Mouse (Mus musculus): Measurements from ENCODE around the gene Add2. TPM values are rescaled to one million over a fixed set of nuclear protein-coding genes. Genes with fewer than 3 reads are reported as not detected.
A peak's percentile ranks its signal among the peaks of the same experiment; 100 is the strongest.
"Not testable (repeated sequence)": the region's sequence is repeated elsewhere in the genome, so short reads cannot be mapped to it uniquely, and the experiment has no call there.

Gene Add2
- polyA plus RNA-seq, 1 experiment from 2014 or later: 6.7 TPM

GRCm38 (mm10) chr6:86014812-86015211 lies 13.7 kb upstream of the Add2 start:
- H3K9me3 ChIP-seq (ENCODE audit: control insufficient read depth, low read length); H3K9ac ChIP-seq (ENCODE audit: low read depth, low read length); H3K36me3 ChIP-seq (ENCODE audit: control insufficient read depth, insufficient read depth, low read length); DNase-seq (ENCODE audit: low spot score); H3K27ac ChIP-seq (replicated peaks; ENCODE audit: low read depth, low read length); H3K27me3 ChIP-seq (replicated peaks; ENCODE audit: control insufficient read depth, insufficient read depth, low read length); H3K4me1 ChIP-seq (ENCODE audit: control insufficient read depth, insufficient read depth, low read length); ATAC-seq (ENCODE audit: low read depth); H3K4me3 ChIP-seq (ENCODE audit: low read depth, low read length); H3K4me2 ChIP-seq (ENCODE audit: low read depth, low read length): not testable (repeated sequence)
- WGBS: 52% methylated on average over 5 of the region's 5 CpGs

- Histone ChIP-seq H3K9ac (ENCODE audit: low read depth, low read length) (no peak within 1 kb of the TSS), H3K4me3 (ENCODE audit: low read depth, low read length) (no peak within 1 kb of the TSS), H3K4me1 (ENCODE audit: control insufficient read depth, insufficient read depth, low read length) (no peaks in the 10 kb centered on the region), H3K27ac (replicated peaks; ENCODE audit: low read depth, low read length) (no peak within 1 kb of the TSS), H3K36me3 (ENCODE audit: control insufficient read depth, insufficient read depth, low read length) (no peaks in the 10 kb centered on the region), H3K4me2 (ENCODE audit: low read depth, low read length) (no peak within 1 kb of the TSS), H3K27me3 (replicated peaks; ENCODE audit: control insufficient read depth, insufficient read depth, low read length) (no peaks in the 10 kb centered on the region), H3K9me3 (ENCODE audit: control insufficient read depth, low read length) (no peaks in the 10 kb centered on the region)
- no peak for ATAC-seq (ENCODE audit: low read depth)
- WGBS: 80% methylated on average over 9 of the region's 9 CpGs
- DNase-seq (ENCODE audit: low spot score): no peak
These were observed 12.6 kb upstream of the Add2 start, which contains the start of gene Figla for GRCm38 (mm10) chr6:86015871-86016270. Gene Figla (plus strand): TSS chr6:86016171.

GRCm38 (mm10) chr6:86016793-86017350 lies 11.6 kb upstream of the Add2 start:
- no peak overlapping the region for H3K9ac ChIP-seq (ENCODE audit: low read depth, low read length)
- WGBS: 78% methylated on average over 22 of the region's 23 CpGs
- H3K27ac ChIP-seq (replicated peaks; ENCODE audit: low read depth, low read length): no peak overlapping the region
- no peaks in the 10 kb centered on the region for H3K9me3 ChIP-seq (ENCODE audit: control insufficient read depth, low read length)
- H3K4me1 ChIP-seq (ENCODE audit: control insufficient read depth, insufficient read depth, low read length): no peaks in the 10 kb centered on the region
- H3K36me3 ChIP-seq (ENCODE audit: control insufficient read depth, insufficient read depth, low read length): no peaks in the 10 kb centered on the region
- DNase-seq (ENCODE audit: low spot score) (no peak), ATAC-seq (ENCODE audit: low read depth) (no peak)
- no peak overlapping the region for H3K4me2 ChIP-seq (ENCODE audit: low read depth, low read length)
- no peaks in the 10 kb centered on the region for H3K27me3 ChIP-seq (replicated peaks; ENCODE audit: control insufficient read depth, insufficient read depth, low read length)
- no peak overlapping the region for H3K4me3 ChIP-seq (ENCODE audit: low read depth, low read length)

GRCm38 (mm10) chr6:86019415-86020237 lies 8.9 kb upstream of the Add2 start:
- DNase-seq (ENCODE audit: low spot score): no peak
- Histone ChIP-seq H3K4me2 (ENCODE audit: low read depth, low read length) (no peak overlapping the region), H3K4me3 (ENCODE audit: low read depth, low read length) (no peak overlapping the region), H3K9ac (ENCODE audit: low read depth, low read length) (no peak overlapping the region), H3K27ac (replicated peaks; ENCODE audit: low read depth, low read length) (no peak overlapping the region), H3K36me3 (ENCODE audit: control insufficient read depth, insufficient read depth, low read length) (no peaks in the 10 kb centered on the region), H3K27me3 (replicated peaks; ENCODE audit: control insufficient read depth, insufficient read depth, low read length) (no peaks in the 10 kb centered on the region), H3K4me1 (ENCODE audit: control insufficient read depth, insufficient read depth, low read length) (no peaks in the 10 kb centered on the region), H3K9me3 (ENCODE audit: control insufficient read depth, low read length) (no peaks in the 10 kb centered on the region)
- no peak for ATAC-seq (ENCODE audit: low read depth)
- WGBS: 72% methylated on average over 4 of the region's 4 CpGs

GRCm38 (mm10) chr6:86020948-86021347 lies 7.5 kb upstream of the Add2 start:
- DNase-seq (ENCODE audit: low spot score): no peak
- Histone ChIP-seq H3K9me3 (ENCODE audit: control insufficient read depth, low read length) (no peaks in the 10 kb centered on the region), H3K4me1 (ENCODE audit: control insufficient read depth, insufficient read depth, low read length) (no peaks in the 10 kb centered on the region)

GRCm38 (mm10) chr6:86026632-86027292 lies 1.7 kb upstream of the Add2 start:
- no peak overlapping the region for H3K9ac ChIP-seq (ENCODE audit: low read depth, low read length)
- 0 out of 2 replicates have a peak, but pooled peaks cover 4% of the 10 kb centered on the region for H3K4me1 ChIP-seq (ENCODE audit: control insufficient read depth, insufficient read depth, low read length)
- no peak overlapping the region for H3K4me3 ChIP-seq (ENCODE audit: low read depth, low read length)
- WGBS: 80% methylated on average over 8 of the region's 8 CpGs
- no peak overlapping the region for H3K27ac ChIP-seq (replicated peaks; ENCODE audit: low read depth, low read length)
- H3K9me3 ChIP-seq (ENCODE audit: control insufficient read depth, low read length): no peaks in the 10 kb centered on the region
- no peak overlapping the region for H3K4me2 ChIP-seq (ENCODE audit: low read depth, low read length)
- H3K27me3 ChIP-seq (replicated peaks; ENCODE audit: control insufficient read depth, insufficient read depth, low read length): peaks cover 15% of the 10 kb centered on the region
- ATAC-seq (ENCODE audit: low read depth): no peak
- no peak for DNase-seq (ENCODE audit: low spot score)
- H3K36me3 ChIP-seq (ENCODE audit: control insufficient read depth, insufficient read depth, low read length): no peaks in the 10 kb centered on the region

More at GRCm38 (mm10) chr6:86020948-86021347, 7.5 kb upstream of the Add2 start:
- no peak overlapping the region for H3K4me2 ChIP-seq (ENCODE audit: low read depth, low read length)
- no peaks in the 10 kb centered on the region for H3K36me3 ChIP-seq (ENCODE audit: control insufficient read depth, insufficient read depth, low read length)
- ATAC-seq (ENCODE audit: low read depth): no peak
- no peak overlapping the region for H3K4me3 ChIP-seq (ENCODE audit: low read depth, low read length)
- no peak overlapping the region for H3K9ac ChIP-seq (ENCODE audit: low read depth, low read length)
- no peaks in the 10 kb centered on the region for H3K27me3 ChIP-seq (replicated peaks; ENCODE audit: control insufficient read depth, insufficient read depth, low read length)
- no peak overlapping the region for H3K27ac ChIP-seq (replicated peaks; ENCODE audit: low read depth, low read length)
- 36% methylated on average over 3 of the region's 3 CpGs for WGBS

- ATAC-seq (ENCODE audit: low read depth) (no peak; the same call in 1 of the 2 replicates), DNase-seq (ENCODE audit: low spot score) (no peak)
- Histone ChIP-seq H3K36me3 (ENCODE audit: control insufficient read depth, insufficient read depth, low read length) (no peaks in the 10 kb centered on the region), H3K27me3 (replicated peaks; ENCODE audit: control insufficient read depth, insufficient read depth, low read length) (peaks cover 15% of the 10 kb centered on the region), H3K4me2 (ENCODE audit: low read depth, low read length) (peak overlapping the region; percentile 98), H3K4me3 (ENCODE audit: low read depth, low read length) (peak overlapping the region; percentile 53), H3K27ac (replicated peaks; ENCODE audit: low read depth, low read length) (no peak overlapping the region), H3K9me3 (ENCODE audit: control insufficient read depth, low read length) (no peaks in the 10 kb centered on the region), H3K4me1 (ENCODE audit: control insufficient read depth, insufficient read depth, low read length) (0 out of 2 replicates have a peak, but pooled peaks cover 4% of the 10 kb centered on the region), H3K9ac (ENCODE audit: low read depth, low read length) (peak overlapping the region; percentile 73; the same call in 1 of the 2 replicates)
- WGBS: 65% methylated on average over 2 of the region's 2 CpGs
These were observed 331 bp upstream of the Add2 start for GRCm38 (mm10) chr6:86028150-86028549.

- no peak for DNase-seq (ENCODE audit: low spot score)
- 8% methylated on average over 6 of the region's 6 CpGs for WGBS
These were observed 837 bp downstream of the Add2 start for GRCm38 (mm10) chr6:86029323-86029713.

More at GRCm38 (mm10) chr6:86029323-86029713, 837 bp downstream of the Add2 start:
- H3K27me3 ChIP-seq (replicated peaks; ENCODE audit: control insufficient read depth, insufficient read depth, low read length): peaks cover 15% of the 10 kb centered on the region
- H3K27ac ChIP-seq (replicated peaks; ENCODE audit: low read depth, low read length): no peak overlapping the region; the same call in 1 of the 2 replicates
- H3K36me3 ChIP-seq (ENCODE audit: control insufficient read depth, insufficient read depth, low read length): no peaks in the 10 kb centered on the region
- peak overlapping the region; percentile 73 for H3K9ac ChIP-seq (ENCODE audit: low read depth, low read length)
- no peaks in the 10 kb centered on the region for H3K9me3 ChIP-seq (ENCODE audit: control insufficient read depth, low read length)
- H3K4me2 ChIP-seq (ENCODE audit: low read depth, low read length): peak overlapping the region; percentile 98
- ATAC-seq (ENCODE audit: low read depth): no peak
- 0 out of 2 replicates have a peak, but pooled peaks cover 4% of the 10 kb centered on the region for H3K4me1 ChIP-seq (ENCODE audit: control insufficient read depth, insufficient read depth, low read length)
- H3K4me3 ChIP-seq (ENCODE audit: low read depth, low read length): peak overlapping the region; percentile 53

Data from embryonic facial prominence, embryonic 14.5 days (tissue).